Mouse (Mus musculus): ENCODE measurements around the gene Jak1. TPM values are rescaled to one million over a fixed set of nuclear protein-coding genes. Genes with fewer than 3 reads are reported as not detected.

The Jak1 gene
- total RNA-seq (2014; rRNA removed) (63.1 and 71.1 TPM in 2 replicates), polyA plus RNA-seq (2015; fragmentation: Nextera tagmentation; extraction: Ambion mirVana) (57.2 and 68.7 TPM in 2 replicates)

- Histone ChIP-seq H3K36me3 (ENCODE audit: insufficient read depth) (no peaks in the 10 kb centered on the region), H3K4me1 (ENCODE audit: insufficient read depth) (no peaks in the 10 kb centered on the region), H3K9me3 (ENCODE audit: low read length) (no peaks in the 10 kb centered on the region), H3K4me2 (ENCODE audit: low read depth) (peak within 1 kb of the TSS; percentile 63), H3K9ac (peak within 1 kb of the TSS; percentile 82), H3K27me3 (ENCODE audit: insufficient read depth, low read length) (no peaks in the 10 kb centered on the region), H3K4me3 (ENCODE audit: low read depth, low read length) (peak within 1 kb of the TSS; percentile 99), H3K27ac (ENCODE audit: low read depth, low read length) (peak within 1 kb of the TSS; percentile 64; the same call in 1 of the 2 replicates)
- ATAC-seq (peak; percentile 97), DNase-seq (peak; percentile 90)
- no peak for TF ChIP-seq CTCF (IDR thresholded peaks at IDR 0.05; ENCODE audit: low read depth)
- WGBS: 3% methylated on average over 65 of the region's 84 CpGs
Observed at GRCm38 (mm10) chr4:101264741-101265513, at the start of gene Jak1. TSS of gene Jak1 (minus strand) at chr4:101265282.

- TF ChIP-seq CTCF (IDR thresholded peaks at IDR 0.05; ENCODE audit: low read depth): no peak
- Histone ChIP-seq H3K4me3 (ENCODE audit: low read depth, low read length) (no peak overlapping the region), H3K27ac (ENCODE audit: low read depth, low read length) (no peak overlapping the region), H3K36me3 (ENCODE audit: insufficient read depth) (no peaks in the 10 kb centered on the region), H3K9me3 (ENCODE audit: low read length) (no peaks in the 10 kb centered on the region), H3K4me2 (ENCODE audit: low read depth) (no peak overlapping the region), H3K9ac (no peak overlapping the region), H3K4me1 (ENCODE audit: insufficient read depth) (no peaks in the 10 kb centered on the region), H3K27me3 (ENCODE audit: insufficient read depth, low read length) (no peaks in the 10 kb centered on the region)
- WGBS: 83% methylated on average over 6 of the region's 6 CpGs
- ATAC-seq (no peak), DNase-seq (no peak)
Observed at GRCm38 (mm10) chr4:101312055-101312454, 47.0 kb upstream of the Jak1 start.

GRCm38 (mm10) chr4:101308166-101308565 lies 43.1 kb upstream of the Jak1 start:
- Histone ChIP-seq H3K9me3 (ENCODE audit: low read length) (no peaks in the 10 kb centered on the region), H3K4me2 (ENCODE audit: low read depth) (no peak overlapping the region), H3K4me1 (ENCODE audit: insufficient read depth) (no peaks in the 10 kb centered on the region), H3K4me3 (ENCODE audit: low read depth, low read length) (no peak overlapping the region), H3K27me3 (ENCODE audit: insufficient read depth, low read length) (no peaks in the 10 kb centered on the region), H3K27ac (ENCODE audit: low read depth, low read length) (no peak overlapping the region), H3K9ac (no peak overlapping the region), H3K36me3 (ENCODE audit: insufficient read depth) (no peaks in the 10 kb centered on the region)
- 91% methylated on average over 4 of the region's 4 CpGs for WGBS
- DNase-seq (no peak), ATAC-seq (no peak)
- no peak for TF ChIP-seq CTCF (IDR thresholded peaks at IDR 0.05; ENCODE audit: low read depth)

GRCm38 (mm10) chr4:101307286-101307685 lies 42.2 kb upstream of the Jak1 start:
- WGBS: 79% methylated on average over 4 of the region's 4 CpGs
- ATAC-seq (no peak), DNase-seq (no peak)

GRCm38 (mm10) chr4:101306132-101306915 lies 41.2 kb upstream of the Jak1 start:
- Histone ChIP-seq H3K9ac (no peak overlapping the region), H3K36me3 (ENCODE audit: insufficient read depth) (no peaks in the 10 kb centered on the region), H3K27me3 (ENCODE audit: insufficient read depth, low read length) (no peaks in the 10 kb centered on the region), H3K4me2 (ENCODE audit: low read depth) (no peak overlapping the region), H3K9me3 (ENCODE audit: low read length) (no peaks in the 10 kb centered on the region), H3K27ac (ENCODE audit: low read depth, low read length) (no peak overlapping the region), H3K4me3 (ENCODE audit: low read depth, low read length) (no peak overlapping the region), H3K4me1 (ENCODE audit: insufficient read depth) (no peaks in the 10 kb centered on the region)
- no peak for DNase-seq
- ATAC-seq: peak; percentile 27; the same call in 1 of the 2 replicates
- WGBS: 35% methylated on average over 8 of the region's 8 CpGs
- TF ChIP-seq CTCF (IDR thresholded peaks at IDR 0.05; ENCODE audit: low read depth): no peak

More at GRCm38 (mm10) chr4:101307286-101307685, 42.2 kb upstream of the Jak1 start:
- Histone ChIP-seq H3K4me3 (ENCODE audit: low read depth, low read length) (no peak overlapping the region), H3K9ac (no peak overlapping the region), H3K9me3 (ENCODE audit: low read length) (no peaks in the 10 kb centered on the region), H3K4me1 (ENCODE audit: insufficient read depth) (no peaks in the 10 kb centered on the region), H3K36me3 (ENCODE audit: insufficient read depth) (no peaks in the 10 kb centered on the region), H3K4me2 (ENCODE audit: low read depth) (no peak overlapping the region), H3K27ac (ENCODE audit: low read depth, low read length) (no peak overlapping the region), H3K27me3 (ENCODE audit: insufficient read depth, low read length) (no peaks in the 10 kb centered on the region)
- no peak for TF ChIP-seq CTCF (IDR thresholded peaks at IDR 0.05; ENCODE audit: low read depth)

- DNase-seq: no peak
- no peak overlapping the region for H3K9ac ChIP-seq
- 85% methylated on average over 9 of the region's 9 CpGs for WGBS
Observed at GRCm38 (mm10) chr4:101305126-101305525, 40.0 kb upstream of the Jak1 start.

GRCm38 (mm10) chr4:101304114-101304513 lies 39.0 kb upstream of the Jak1 start:
- H3K27ac ChIP-seq (ENCODE audit: low read depth, low read length): no peak overlapping the region
- no peak for TF ChIP-seq CTCF (IDR thresholded peaks at IDR 0.05; ENCODE audit: low read depth)
- no peaks in the 10 kb centered on the region for H3K9me3 ChIP-seq (ENCODE audit: low read length)
- H3K4me2 ChIP-seq (ENCODE audit: low read depth): no peak overlapping the region
- DNase-seq: no peak
- H3K9ac ChIP-seq: no peak overlapping the region
- H3K4me3 ChIP-seq (ENCODE audit: low read depth, low read length): no peak overlapping the region
- no peaks in the 10 kb centered on the region for H3K36me3 ChIP-seq (ENCODE audit: insufficient read depth)
- 90% methylated on average over 4 of the region's 4 CpGs for WGBS
- no peaks in the 10 kb centered on the region for H3K4me1 ChIP-seq (ENCODE audit: insufficient read depth)
- H3K27me3 ChIP-seq (ENCODE audit: insufficient read depth, low read length): no peaks in the 10 kb centered on the region
- ATAC-seq: no peak

More at GRCm38 (mm10) chr4:101305126-101305525, 40.0 kb upstream of the Jak1 start:
- no peak overlapping the region for H3K4me3 ChIP-seq (ENCODE audit: low read depth, low read length)
- TF ChIP-seq CTCF (IDR thresholded peaks at IDR 0.05; ENCODE audit: low read depth): no peak
- H3K36me3 ChIP-seq (ENCODE audit: insufficient read depth): no peaks in the 10 kb centered on the region
- no peaks in the 10 kb centered on the region for H3K4me1 ChIP-seq (ENCODE audit: insufficient read depth)
- no peaks in the 10 kb centered on the region for H3K9me3 ChIP-seq (ENCODE audit: low read length)
- no peak for ATAC-seq
- no peaks in the 10 kb centered on the region for H3K27me3 ChIP-seq (ENCODE audit: insufficient read depth, low read length)
- H3K4me2 ChIP-seq (ENCODE audit: low read depth): no peak overlapping the region
- no peak overlapping the region for H3K27ac ChIP-seq (ENCODE audit: low read depth, low read length)

All from forebrain, postnatal 0 days (tissue).